Mouse (Mus musculus) heart, postnatal 0 days (tissue): ENCODE data around the gene Trnau1ap. TPM values are rescaled to one million over a fixed set of nuclear protein-coding genes. Genes with fewer than 3 reads are reported as not detected.

Source experiments
- ATAC-seq: fragments of 200-750 bp; cut with Nextera tagmentation; 2 replicates; pipeline ENCODE4 v1.8.0; 2017; ENCODE audit warnings: low read depth, moderate number of reproducible peaks, moderate library complexity; ENCODE audit not compliant: insufficient read depth
- DNase-seq: peaks from one replicate; pipeline ENCODE4 v3.0.0-alpha.2; 2016; ENCODE audit warnings: low spot score
- H3K27ac ChIP-seq: fragments of 300-500 bp; sonication (generic); 2 replicates; pipeline ENCODE4 v1.5.1; 2014; ENCODE audit warnings: low read depth, mild to moderate bottlenecking
- H3K27me3 ChIP-seq: fragments of 300-500 bp; sonication (generic); 2 replicates; pipeline ENCODE4 v1.6.1; 2014; ENCODE audit warnings: low read length, mixed read lengths; ENCODE audit not compliant: control insufficient read depth, insufficient read depth
- H3K36me3 ChIP-seq: fragments of 300-500 bp; sonication (generic); replicated peaks from 2 replicates; pipeline ENCODE4 v1.6.1; 2014; ENCODE audit warnings: low read length, mixed read lengths; ENCODE audit not compliant: control insufficient read depth, insufficient read depth
- H3K4me1 ChIP-seq: fragments of 300-500 bp; sonication (generic); 2 replicates; pipeline ENCODE4 v1.6.1; 2014; ENCODE audit warnings: antibody characterized with exemption; ENCODE audit not compliant: control insufficient read depth, insufficient read depth
- H3K4me2 ChIP-seq: fragments of 300-500 bp; sonication (generic); 2 replicates; pipeline ENCODE4 v1.6.1; 2014; ENCODE audit warnings: low read depth, mild to moderate bottlenecking, low read length, moderate library complexity
- H3K4me3 ChIP-seq: fragments of 300-500 bp; sonication (generic); 2 replicates; pipeline ENCODE4 v1.5.1; 2014; ENCODE audit warnings: low read depth, low read length
- H3K9ac ChIP-seq: fragments of 300-500 bp; sonication (generic); replicated peaks from 2 replicates; pipeline ENCODE4 v1.6.1; 2014; ENCODE audit warnings: low read depth, low read length, mixed read lengths
- H3K9me3 ChIP-seq: fragments of 300-500 bp; sonication (generic); replicated peaks from 2 replicates; pipeline ENCODE4 v1.6.1; 2016; ENCODE audit warnings: low read length; ENCODE audit not compliant: control insufficient read depth
- CTCF ChIP-seq: IDR thresholded peaks from 2 replicates; pipeline ENCODE4 v1.5.1; 2016; ENCODE audit warnings: antibody characterized with exemption, control low read depth, low read depth
- EP300 ChIP-seq: IDR thresholded peaks from 2 replicates; pipeline ENCODE4 v1.6.1; 2016; ENCODE audit warnings: antibody characterized with exemption, low read depth
- WGBS: fragments of 180-500 bp; shearing (Covaris S2); extraction: QIAGEN DNeasy Blood & Tissue Kit; methylation state at CpG from one replicate; pipeline ENCODE4 v1.1.7; 2014; 5-methylcytosine and 5-hydroxymethylcytosine counted together
- polyA plus RNA-seq: library from polyadenylated mRNA; unstranded; fragments of >200 nt; fragmentation: Nextera tagmentation; extraction: Ambion mirVana; gene quantifications from 2 replicates; pipeline ENCODE4 v1.2.1, GENCODE M21; 2015
- total RNA-seq: library from RNA; depleted of rRNA; stranded (reverse); fragments of >200 nt; gene quantifications from 2 replicates; pipeline ENCODE4 v1.2.3, GENCODE M21; 2014; ENCODE audit warnings: low replicate concordance

Gene Trnau1ap
- total and polyA plus RNA-seq, 2 experiments from 2014 or later: 51.3 to 63.2 TPM

GRCm38 (mm10) chr4:132341451-132341850, 12.1 kb upstream of the Trnau1ap start:
- WGBS: 89% methylated on average over 3 of the region's 3 CpGs
- ATAC-seq (no peak), DNase-seq (no peak)
- Histone ChIP-seq H3K27ac (no peak overlapping the region), H3K9ac (no peak overlapping the region), H3K4me3 (no peak overlapping the region), H3K36me3 (peaks cover 18% of the 10 kb centered on the region), H3K4me1 (peaks cover 13% of the 10 kb centered on the region), H3K4me2 (no peak overlapping the region), H3K27me3 (no peaks in the 10 kb centered on the region), H3K9me3 (no peaks in the 10 kb centered on the region)
- TF ChIP-seq CTCF (no peak), EP300 (no peak)

GRCm38 (mm10) chr4:132338943-132339342, 9.6 kb upstream of the Trnau1ap start:
- Histone ChIP-seq H3K4me3 (no peak overlapping the region), H3K4me2 (no peak overlapping the region), H3K27me3 (no peaks in the 10 kb centered on the region), H3K4me1 (peaks cover 3% of the 10 kb centered on the region), H3K36me3 (peaks cover 42% of the 10 kb centered on the region), H3K27ac (no peak overlapping the region), H3K9me3 (no peaks in the 10 kb centered on the region), H3K9ac (no peak overlapping the region)
- 77% methylated on average over 13 of the region's 13 CpGs for WGBS
- no peak for DNase-seq
- TF ChIP-seq CTCF (no peak), EP300 (no peak)
- no peak for ATAC-seq

- Histone ChIP-seq H3K9ac (no peak overlapping the region), H3K27ac (no peak overlapping the region), H3K4me2 (no peak overlapping the region), H3K27me3 (no peaks in the 10 kb centered on the region), H3K9me3 (no peaks in the 10 kb centered on the region), H3K4me3 (no peak overlapping the region), H3K36me3 (peaks cover 50% of the 10 kb centered on the region), H3K4me1 (peaks cover 7% of the 10 kb centered on the region)
- WGBS: 52% methylated on average over 6 of the region's 6 CpGs
- TF ChIP-seq CTCF: no peak
- no peak for DNase-seq
- ATAC-seq: no peak
Observed at GRCm38 (mm10) chr4:132332880-132333279, 3.5 kb upstream of the Trnau1ap start.

GRCm38 (mm10) chr4:132331960-132332359, 2.6 kb upstream of the Trnau1ap start:
- no peak for DNase-seq
- Histone ChIP-seq H3K4me2 (no peak overlapping the region), H3K4me3 (no peak overlapping the region), H3K36me3 (peaks cover 45% of the 10 kb centered on the region), H3K27ac (no peak overlapping the region), H3K4me1 (peaks cover 7% of the 10 kb centered on the region), H3K9me3 (no peaks in the 10 kb centered on the region), H3K27me3 (no peaks in the 10 kb centered on the region), H3K9ac (no peak overlapping the region)
- TF ChIP-seq EP300 (no peak), CTCF (no peak)
- WGBS: 84% methylated on average over 3 of the region's 3 CpGs
- no peak for ATAC-seq

- Histone ChIP-seq H3K4me3 (peak overlapping the region; percentile 88), H3K36me3 (peaks cover 41% of the 10 kb centered on the region), H3K27me3 (no peaks in the 10 kb centered on the region), H3K4me2 (peak overlapping the region; percentile 79), H3K9me3 (no peaks in the 10 kb centered on the region), H3K4me1 (peaks cover 7% of the 10 kb centered on the region), H3K27ac (peak overlapping the region; percentile 95), H3K9ac (peak overlapping the region; percentile 78)
- no peak for DNase-seq
- TF ChIP-seq CTCF (no peak), EP300 (no peak)
- WGBS: 9% methylated on average over 10 of the region's 10 CpGs
- peak; percentile 3; the same call in 1 of the 2 replicates for ATAC-seq
Observed at GRCm38 (mm10) chr4:132329835-132330354, 557 bp upstream of the Trnau1ap start.

GRCm38 (mm10) chr4:132328391-132328982, 851 bp downstream of the Trnau1ap start:
- Histone ChIP-seq H3K9ac (peak overlapping the region; percentile 78), H3K4me1 (peaks cover 7% of the 10 kb centered on the region), H3K36me3 (peaks cover 40% of the 10 kb centered on the region), H3K27me3 (no peaks in the 10 kb centered on the region), H3K4me3 (peak overlapping the region; percentile 88), H3K9me3 (no peaks in the 10 kb centered on the region), H3K27ac (peak overlapping the region; percentile 95), H3K4me2 (peak overlapping the region; percentile 79)
- no peak for DNase-seq
- 49% methylated on average over 14 of the region's 14 CpGs for WGBS
- no peak for TF ChIP-seq CTCF
- no peak for TF ChIP-seq EP300
- no peak for ATAC-seq
